Mouse (Mus musculus) skeletal muscle tissue, postnatal 0 days (tissue): Measurements from ENCODE around the gene Gm5155. TPM values are rescaled to one million over a fixed set of nuclear protein-coding genes. Genes with fewer than 3 reads are reported as not detected.

Experiments used
- polyA plus RNA-seq: library from polyadenylated mRNA; unstranded; fragments of >200 nt; fragmentation: Nextera tagmentation; extraction: Ambion mirVana; gene quantifications from 2 replicates; pipeline ENCODE4 v1.2.1, GENCODE M21; 2015

The Gm5155 gene
- not detected in 2 replicates for polyA plus RNA-seq

GRCm38 (mm10) chr7:17871467-17871866 lies at the start of gene Gm5155:
Gene Gm5155, plus strand, starts transcription at chr7:17871767.

Other genes starting within 250 kb of the Gm5155 start
- not detected in 2 replicates for gene Ceacam5, start 158.5 kb upstream of the Gm5155 start, polyA plus RNA-seq
- not detected in 2 replicates for gene Ceacam14, start 59.1 kb upstream of the Gm5155 start, polyA plus RNA-seq
- not detected in 2 replicates for gene Ceacam11, start 100.4 kb downstream of the Gm5155 start, polyA plus RNA-seq
- gene Ceacam13, start 138.1 kb downstream of the Gm5155 start, polyA plus RNA-seq, result not detected in 2 replicates
- gene Ceacam12, start 194.2 kb downstream of the Gm5155 start, polyA plus RNA-seq, result not detected in 2 replicates